Mouse (Mus musculus): ENCODE results near the gene Sgpl1. TPM values are rescaled to one million over a fixed set of nuclear protein-coding genes. Genes with fewer than 3 reads are reported as not detected.

The Sgpl1 gene
- polyA plus RNA-seq, 2 experiments, result 60.6 to 81.0 TPM

- Histone ChIP-seq H3K9me3 (ENCODE audit: control insufficient read depth, low read length) (no peaks in the 10 kb centered on the region), H3K4me2 (replicated peaks; ENCODE audit: low read depth, low read length, severe bottlenecking) (no peak overlapping the region), H3K27me3 (ENCODE audit: control insufficient read depth, insufficient read depth, low read length) (no peaks in the 10 kb centered on the region), H3K4me1 (ENCODE audit: control insufficient read depth, insufficient read depth, low read length) (no peaks in the 10 kb centered on the region), H3K4me3 (replicated peaks; ENCODE audit: low read length) (no peak overlapping the region), H3K36me3 (ENCODE audit: control insufficient read depth, insufficient read depth, low read length) (no peaks in the 10 kb centered on the region), H3K27ac (replicated peaks; ENCODE audit: low read depth, low read length) (no peak overlapping the region), H3K9ac (ENCODE audit: low read depth, low read length, severe bottlenecking) (no peak overlapping the region)
- DNase-seq (ENCODE audit: low spot score) (peak; percentile 84), ATAC-seq (ENCODE audit: low FRiP score, low read depth) (peak; percentile 55; the same call in 1 of the 2 replicates)
- no peak for TF ChIP-seq POLR2A (IDR thresholded peaks at IDR 0.05; ENCODE audit: borderline replicate concordance, extremely low read depth, insufficient read depth, insufficient read length)
- 63% methylated on average over 14 of the region's 14 CpGs for WGBS
Measured at GRCm38 (mm10) chr10:61051993-61052613, 95.4 kb downstream of the Sgpl1 start.

Small RNA genes lying within 50 kb of the gene (microRNA-seq; reads per million reads assigned to microRNA genes)
- not detected for gene Gm44308

Other genes starting within 250 kb of the Sgpl1 start
- 7.7 and 9.3 TPM in 2 replicates for gene Pcbd1, start 58.4 kb downstream of the Sgpl1 start, polyA plus RNA-seq (2012; rRNA removed)
- 13.1 and 15.2 TPM in 2 replicates for gene Pcbd1, start 58.4 kb downstream of the Sgpl1 start, polyA plus RNA-seq (2014; fragmentation: Nextera tagmentation; extraction: Ambion mirVana)
- gene Tbata, start 24.3 kb upstream of the Sgpl1 start, polyA plus RNA-seq (2012; rRNA removed), result 0.13 and 0.22 TPM in 2 replicates
- gene Tbata, start 24.3 kb upstream of the Sgpl1 start, polyA plus RNA-seq (2014; fragmentation: Nextera tagmentation; extraction: Ambion mirVana), result 0.19 TPM in 1 of 2 replicates, not detected in the other
- 11.1 and 13.7 TPM in 2 replicates for gene Adamts14, start 125.7 kb upstream of the Sgpl1 start, polyA plus RNA-seq (2012; rRNA removed)
- gene Adamts14, start 125.7 kb upstream of the Sgpl1 start, polyA plus RNA-seq (2014; fragmentation: Nextera tagmentation; extraction: Ambion mirVana), result 3.5 and 5.1 TPM in 2 replicates
- gene Prf1, start 150.1 kb upstream of the Sgpl1 start, polyA plus RNA-seq (2012; rRNA removed), result 0.06 TPM in 1 of 2 replicates, not detected in the other
- 0.12 TPM in 1 of 2 replicates, not detected in the other for gene Prf1, start 150.1 kb upstream of the Sgpl1 start, polyA plus RNA-seq (2014; fragmentation: Nextera tagmentation; extraction: Ambion mirVana)
- gene Pald1, start 235.8 kb upstream of the Sgpl1 start, polyA plus RNA-seq (2012; rRNA removed), result 24.9 and 28.2 TPM in 2 replicates
- 18.8 and 19.4 TPM in 2 replicates for gene Pald1, start 235.8 kb upstream of the Sgpl1 start, polyA plus RNA-seq (2014; fragmentation: Nextera tagmentation; extraction: Ambion mirVana)

Measured in limb, embryonic 14.5 days (tissue).